ENCODE assay signal across 13 mouse cellular contexts in genomic region chr14:30637087-30637486, GRCm38 (mm10). TPM values are rescaled to one million over a fixed set of nuclear protein-coding genes. Genes with fewer than 3 reads are reported as not detected.
DNase-seq lines count a peak whose midpoint lies in the region; ATAC-seq and TF ChIP-seq lines count a peak whose summit lies in the region.
"Had no signal": no experiment of that assay in that cellular context is flagged by ENCODE, and none has a peak within 500 bp of the region (broad histone marks: within the 10 kb centered on the region; RNA-seq: fewer than 3 reads in every experiment).

No protein-coding gene starts in this region.

- ATAC-seq in intestine, embryonic 15.5 days, result peak; percentile 69
- peak; percentile 72 for ATAC-seq in stomach, postnatal 0 days (ENCODE audit: low FRiP score, low TSS enrichment)

- H3K9me3 ChIP-seq in intestine, embryonic 15.5 days, result no peaks in the 10 kb centered on the region
- H3K9me3 ChIP-seq in stomach, postnatal 0 days (ENCODE audit: control insufficient read depth, low read length), result no peaks in the 10 kb centered on the region

- H3K4me3 ChIP-seq in intestine, embryonic 15.5 days (replicated peaks), result no peak overlapping the region
- H3K4me3 ChIP-seq in stomach, postnatal 0 days (ENCODE audit: low read depth, low read length), result no peak overlapping the region

- TF ChIP-seq EP300 in stomach, postnatal 0 days (optimal IDR thresholded peaks at IDR 0.05), result no peak

- intact Hi-C loops in gastrocnemius, postnatal 36 days (cut with DNase I), result no loop called here

- 0 out of 2 replicates have a peak overlapping the region, but pooled peaks have one; percentile 18 for H3K27ac ChIP-seq in intestine, embryonic 15.5 days
- H3K27ac ChIP-seq in stomach, postnatal 0 days (replicated peaks), result peak overlapping the region; percentile 19; the same call in 1 of the 2 replicates

- DNase-seq in urinary bladder, postnatal 14 days (ENCODE audit: low spot score), result peak; percentile 28
- no peak for DNase-seq in urinary bladder, postnatal 10 days (ENCODE audit: low spot score)
- DNase-seq in kidney, postnatal 14 days, result peak; percentile 89
- DNase-seq in stomach, postnatal 0 days (ENCODE audit: low spot score), result peak; percentile 67
- DNase-seq in cerebellum, postnatal 4 days (ENCODE audit: low spot score in 2 of 2), result no peak
- no peak for DNase-seq in cerebellum, postnatal 25 days
- no peak for DNase-seq in gastrocnemius, postnatal 36 days
- DNase-seq: cerebellum, adult 11-12 months; embryo, embryonic 11 days; heart, postnatal 36 days; right cerebral cortex, postnatal 4 days had no signal

- H3K27me3 ChIP-seq in intestine, embryonic 15.5 days (replicated peaks), result no peaks in the 10 kb centered on the region
- no peaks in the 10 kb centered on the region for H3K27me3 ChIP-seq in stomach, postnatal 0 days (ENCODE audit: control insufficient read depth, insufficient read depth, low read length)
- H3K27me3 ChIP-seq: CH12.LX had no signal

- H3K4me1 ChIP-seq in intestine, embryonic 15.5 days (replicated peaks), result peaks cover 35% of the 10 kb centered on the region
- H3K4me1 ChIP-seq in stomach, postnatal 0 days (replicated peaks; ENCODE audit: control insufficient read depth, insufficient read depth), result no peaks in the 10 kb centered on the region

- WGBS in intestine, embryonic 15.5 days, result 66% methylated on average over 2 of the region's 2 CpGs
- WGBS in stomach, postnatal 0 days, result 36% methylated on average over 2 of the region's 2 CpGs

- H3K4me2 ChIP-seq in intestine, embryonic 15.5 days (replicated peaks), result no peak overlapping the region
- H3K4me2 ChIP-seq in stomach, postnatal 0 days (replicated peaks; ENCODE audit: low read depth), result no peak overlapping the region

- TF ChIP-seq CTCF in stomach, postnatal 0 days (IDR thresholded peaks at IDR 0.05; ENCODE audit: low read depth), result no peak

- H3K36me3 ChIP-seq in intestine, embryonic 15.5 days, result no peaks in the 10 kb centered on the region
- no peaks in the 10 kb centered on the region for H3K36me3 ChIP-seq in stomach, postnatal 0 days (ENCODE audit: control insufficient read depth, insufficient read depth, low read length)

- H3K9ac ChIP-seq in intestine, embryonic 15.5 days, result no peak overlapping the region
- H3K9ac ChIP-seq in stomach, postnatal 0 days (ENCODE audit: low read length), result no peak overlapping the region

RNA-seq across cellular contexts. Expression of gene Prkcd, which starts 11.1 kb away (rescaled TPM):
- polyA plus RNA-seq in intestine, embryonic 15.5 days (2015; fragmentation: Nextera tagmentation; extraction: Ambion mirVana), result 57.2 and 58.3 TPM in 2 replicates
- 62.8 and 72.3 TPM in 2 replicates for polyA plus RNA-seq in stomach, postnatal 0 days (2015; fragmentation: Nextera tagmentation; extraction: Ambion mirVana)
- 10 to 100 TPM in 1 of 2 experiments, 1 to 10 TPM in 1; 6.6 to 11.7 TPM for total RNA-seq in gastrocnemius, postnatal 36 days (2021)

RNA-seq across cellular contexts. Expression of gene Rft1, which starts 17.1 kb away (rescaled TPM):
- 12.6 and 15.0 TPM in 2 replicates for polyA plus RNA-seq in intestine, embryonic 15.5 days (2015; fragmentation: Nextera tagmentation; extraction: Ambion mirVana)
- 12.1 and 12.3 TPM in 2 replicates for polyA plus RNA-seq in stomach, postnatal 0 days (2015; fragmentation: Nextera tagmentation; extraction: Ambion mirVana)
- 1 to 10 TPM; 3.8 to 4.3 TPM for total RNA-seq in gastrocnemius, postnatal 36 days (2021)

Comparison
In these comparisons a context has a peak if more than half of its experiments do, and no peak if none do; other contexts are left out.
1. DNase-seq: peak in urinary bladder, postnatal 14 days (single experiment), kidney, postnatal 14 days (single experiment) and stomach, postnatal 0 days (single experiment); none in urinary bladder, postnatal 10 days (single experiment), cerebellum, postnatal 4 days (0 of 2), cerebellum, postnatal 25 days (0 of 2) and gastrocnemius, postnatal 36 days (0 of 2).